Mouse (Mus musculus) lung, postnatal 14 days (tissue): Measurements from ENCODE around the gene Dnah6.

ENCODE experiments used
- DNase-seq: peaks from one replicate; pipeline ENCODE4 v3.0.0; 2021

Dnah6 gene

GRCm38 (mm10) chr6:73140836-73141235, 80.6 kb downstream of the Dnah6 start:
- DNase-seq: no peak

- DNase-seq: no peak
Measured at GRCm38 (mm10) chr6:73132784-73133183, 88.7 kb downstream of the Dnah6 start.

- no peak for DNase-seq
Measured at GRCm38 (mm10) chr6:73127594-73127993, 93.9 kb downstream of the Dnah6 start.

DNA sequence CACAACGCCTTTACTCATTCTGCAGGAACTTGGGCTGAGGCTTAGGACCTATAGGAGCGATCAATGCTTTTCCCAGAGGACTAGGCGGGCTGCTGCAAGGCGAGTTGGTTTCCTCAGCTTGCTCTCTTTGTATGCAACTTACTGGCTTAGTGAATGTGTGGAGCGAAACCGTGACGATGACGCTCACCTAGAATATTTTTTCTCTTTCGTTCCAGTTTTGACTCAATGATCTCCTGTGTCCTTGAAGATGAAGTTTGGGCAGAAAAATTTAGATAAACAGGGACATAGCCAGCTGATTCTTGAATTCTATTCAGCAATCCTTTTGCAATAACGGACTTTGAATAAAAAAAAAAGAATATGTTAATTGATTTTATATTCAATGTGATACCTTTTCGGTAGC, 101.1 kb downstream of the Dnah6 start:
- no peak for DNase-seq

DNA sequence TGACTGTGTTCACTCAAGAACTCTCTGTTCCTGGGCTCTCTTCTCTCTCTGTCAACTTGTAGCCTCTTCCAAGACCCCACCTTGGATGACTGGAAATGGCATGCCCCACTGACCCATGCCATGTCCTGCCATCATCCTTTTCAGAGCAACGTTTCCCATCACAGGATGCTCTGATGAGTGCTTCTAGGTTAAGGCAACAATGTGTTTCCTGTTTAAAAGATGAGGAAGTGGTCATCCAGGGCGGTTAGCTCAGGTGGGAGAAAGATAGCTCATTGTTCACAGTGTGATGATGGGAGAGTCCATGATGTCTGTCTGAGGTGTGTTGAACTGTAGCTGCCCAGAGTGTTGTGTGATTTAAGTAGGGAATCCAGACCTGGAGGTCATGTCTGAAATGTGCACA, 107.6 kb downstream of the Dnah6 start:
- no peak for DNase-seq

DNA sequence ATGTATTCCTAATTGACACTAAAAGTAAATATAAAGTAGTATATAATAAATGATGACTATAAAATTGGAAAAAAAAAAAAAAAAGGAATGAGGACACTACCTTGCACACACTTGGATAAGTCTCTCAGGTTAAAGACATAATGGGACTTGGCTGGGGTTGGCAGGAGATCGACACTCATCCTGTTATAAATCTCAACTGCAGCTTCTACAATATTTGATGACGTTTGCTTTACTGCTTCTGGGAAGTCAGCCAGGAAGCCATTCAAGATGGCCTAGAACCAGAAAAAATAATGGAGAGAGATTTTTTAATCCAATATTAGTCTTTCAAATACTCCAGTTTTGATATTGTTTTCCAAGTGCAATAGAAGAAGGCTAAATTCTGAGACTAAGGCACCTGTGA, 108.1 kb downstream of the Dnah6 start:
- DNase-seq: no peak

- no peak for DNase-seq
Measured at GRCm38 (mm10) chr6:73093133-73093532, 128.3 kb downstream of the Dnah6 start.

DNA sequence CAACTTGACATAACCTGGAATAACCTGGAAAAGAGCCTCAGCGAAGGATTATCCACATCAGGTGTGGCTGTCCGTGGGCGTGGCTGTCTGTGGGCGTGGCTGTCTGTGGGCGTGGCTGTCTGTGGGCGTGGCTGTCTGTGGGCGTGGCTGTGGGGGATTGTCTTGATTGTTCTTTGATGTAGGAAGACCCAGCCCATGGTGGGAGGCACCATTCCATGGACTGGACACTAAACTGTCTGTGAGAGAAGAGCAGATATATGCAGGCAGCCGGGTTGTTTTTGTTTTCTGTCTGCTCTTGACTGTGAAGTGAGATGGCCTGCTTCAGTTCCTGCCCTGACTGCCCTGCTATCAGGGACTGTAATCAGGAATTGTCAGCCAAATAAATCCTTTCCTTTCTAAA, 130.6 kb downstream of the Dnah6 start:
- DNase-seq: no peak

GRCm38 (mm10) chr6:73082571-73082970, 138.9 kb downstream of the Dnah6 start:
- no peak for DNase-seq

DNA sequence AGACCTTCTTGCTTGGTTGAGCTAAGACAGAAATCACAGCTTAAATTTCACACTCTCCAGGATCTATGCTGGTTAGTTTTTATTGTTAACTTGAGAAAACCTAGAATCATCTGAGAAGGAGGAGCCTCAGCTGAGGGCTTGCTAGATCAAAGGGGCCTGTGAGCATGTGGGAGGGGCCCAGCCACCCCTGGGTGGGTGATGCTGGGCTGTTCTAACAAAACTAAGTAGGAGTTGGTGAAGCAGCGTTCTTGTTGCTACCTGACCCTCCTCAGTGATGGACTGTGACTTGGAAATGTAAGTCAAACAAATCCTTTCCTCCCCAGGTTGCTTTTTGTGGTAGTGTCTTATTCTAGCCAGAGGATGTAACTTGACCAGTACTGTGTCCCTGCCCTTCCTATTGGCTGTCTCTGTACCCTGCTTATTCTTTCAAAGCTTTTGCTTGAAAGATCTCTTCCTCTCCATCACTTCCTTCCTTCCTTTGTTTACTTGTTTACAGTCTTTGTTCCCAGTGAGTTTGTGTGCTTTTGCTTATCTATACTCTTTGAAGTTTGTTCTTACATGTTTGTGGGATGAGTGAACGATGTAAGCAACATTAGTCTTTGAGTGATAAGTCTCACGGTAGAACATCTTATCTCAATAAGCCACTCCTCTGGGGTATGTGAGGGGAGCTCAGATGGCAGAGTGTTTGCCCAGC, 149.2 kb downstream of the Dnah6 start:
- DNase-seq: no peak

GRCm38 (mm10) chr6:73071214-73071613, 150.2 kb downstream of the Dnah6 start:
- DNase-seq: no peak

GRCm38 (mm10) chr6:73070663-73071062, 150.8 kb downstream of the Dnah6 start:
- DNase-seq: no peak

DNA sequence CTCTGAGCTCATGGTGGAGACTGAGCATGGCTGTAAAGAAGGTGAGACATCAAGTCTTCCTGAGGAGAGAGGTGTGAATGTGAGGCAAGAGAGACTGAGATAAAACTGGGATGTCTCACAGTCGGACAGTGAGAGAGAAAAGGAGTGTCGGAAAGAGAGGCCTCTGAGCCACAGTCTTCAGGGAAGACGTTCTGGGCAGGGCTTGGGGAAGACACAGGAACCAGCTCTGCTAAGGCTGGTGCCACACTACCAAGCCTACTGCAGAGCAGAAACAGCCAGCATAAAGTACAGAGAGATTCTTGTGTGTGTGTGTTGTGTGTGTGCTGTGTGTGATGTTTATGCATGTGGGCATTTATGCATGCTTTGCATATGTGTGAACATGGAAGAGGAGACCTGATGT, 156.9 kb downstream of the Dnah6 start:
- DNase-seq: no peak

- DNase-seq: no peak
Measured at GRCm38 (mm10) chr6:73059596-73060121, 161.8 kb downstream of the Dnah6 start.

GRCm38 (mm10) chr6:73059162-73059561, 162.3 kb downstream of the Dnah6 start:
- no peak for DNase-seq

DNA sequence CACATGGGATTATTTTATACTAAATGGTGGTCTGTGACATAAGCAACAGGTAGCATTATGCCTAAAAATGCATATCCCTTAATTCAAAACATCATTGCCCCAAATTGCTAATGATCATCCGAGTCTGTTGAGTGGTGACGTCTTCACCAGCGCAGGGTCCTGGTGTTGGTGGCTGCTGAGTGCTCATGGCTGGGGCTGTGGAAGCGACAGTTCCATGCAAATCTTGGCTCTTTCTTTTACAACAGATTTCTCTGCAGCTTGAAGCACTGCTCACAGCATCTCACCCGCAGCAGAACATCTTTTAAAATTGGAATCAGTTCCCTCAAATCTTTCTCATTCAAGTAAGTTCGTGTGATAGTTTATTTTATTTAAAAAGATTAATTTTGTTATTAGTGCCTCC, 166.1 kb downstream of the Dnah6 start:
- DNase-seq: no peak

- DNase-seq: no peak
Measured at GRCm38 (mm10) chr6:73054807-73055206, 166.6 kb downstream of the Dnah6 start.

GRCm38 (mm10) chr6:73053526-73053925, 167.9 kb downstream of the Dnah6 start:
- DNase-seq: no peak

DNA sequence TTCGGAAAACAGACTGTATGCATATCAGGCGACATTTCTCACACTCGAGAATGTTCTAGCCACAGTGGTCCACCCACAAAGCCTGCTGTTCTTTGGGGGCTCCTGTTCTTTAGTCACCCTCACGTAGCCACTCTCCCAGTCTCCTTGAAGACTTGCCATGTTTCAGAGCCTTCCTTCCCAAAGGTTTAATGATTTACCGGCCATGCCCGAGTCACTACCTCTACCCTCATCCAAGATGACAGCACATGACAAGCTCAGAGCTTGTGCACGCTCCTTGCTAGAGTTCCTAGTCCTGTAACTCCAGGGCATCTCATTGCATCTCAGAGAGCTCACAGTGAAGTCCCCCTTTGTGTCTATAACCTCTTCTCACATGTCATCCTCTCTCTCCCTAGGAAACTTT, 174.2 kb downstream of the Dnah6 start:
- DNase-seq: no peak

DNA sequence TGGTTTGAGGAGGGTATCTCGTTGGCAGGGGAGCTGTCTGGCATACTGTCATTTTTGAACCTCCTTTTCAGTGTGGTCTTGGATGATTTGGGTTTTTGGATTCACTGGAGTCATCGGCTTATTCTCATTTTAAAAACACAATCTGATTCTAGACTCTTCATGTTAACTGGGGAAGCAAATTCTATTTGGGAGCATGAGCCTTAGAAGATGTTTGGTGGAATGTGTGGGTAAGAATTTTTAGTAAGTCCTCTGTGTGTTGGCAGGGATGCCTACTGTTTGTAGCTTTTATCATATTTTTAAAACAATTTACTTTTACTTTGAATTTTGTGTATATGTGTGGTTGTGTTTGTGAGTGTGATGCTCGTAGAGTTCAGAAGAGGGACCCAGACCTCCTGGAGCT, 175.5 kb downstream of the Dnah6 start:
- DNase-seq: no peak

- no peak for DNase-seq
Measured at GRCm38 (mm10) chr6:73042278-73042677, 179.2 kb downstream of the Dnah6 start.

DNA sequence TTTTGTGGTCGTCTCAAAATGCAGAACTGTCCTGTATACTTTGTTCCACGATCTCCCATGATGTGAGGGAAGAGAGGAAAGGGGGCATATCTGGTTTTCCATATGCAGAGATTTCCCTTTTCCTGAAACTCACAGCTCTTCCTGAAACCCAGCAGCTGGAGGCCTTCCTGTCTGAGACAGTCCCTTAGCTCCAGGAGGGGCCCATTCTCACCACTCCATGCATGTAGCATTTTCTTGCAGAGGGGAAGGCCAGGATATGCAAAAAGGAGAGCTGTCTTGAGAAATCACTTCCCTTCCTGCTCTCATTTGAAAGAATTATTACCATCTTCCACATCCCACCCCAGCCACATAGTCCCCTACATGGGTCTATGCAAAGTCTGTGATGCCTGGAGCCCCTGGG, 183.2 kb downstream of the Dnah6 start:
- DNase-seq: no peak

DNA sequence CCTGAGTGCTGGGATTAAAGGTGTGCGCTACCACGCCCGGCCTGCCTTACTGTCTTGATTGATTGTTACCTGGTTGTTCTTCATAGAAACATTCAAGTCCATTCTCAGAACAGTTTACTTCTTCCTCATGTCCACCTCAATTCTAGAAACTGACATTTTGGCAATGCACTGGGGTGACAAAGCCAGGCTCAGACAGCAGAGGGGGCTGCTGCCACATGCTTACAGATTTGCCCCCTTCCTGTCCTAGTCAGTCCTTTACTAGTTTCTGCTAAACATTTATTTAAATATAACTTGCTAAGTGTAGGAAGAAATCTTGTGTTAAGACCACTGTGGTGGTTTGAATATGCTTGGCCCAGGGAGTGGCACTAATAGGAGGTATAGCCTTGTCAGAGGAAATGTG, 192.6 kb downstream of the Dnah6 start:
- DNase-seq: no peak

DNA sequence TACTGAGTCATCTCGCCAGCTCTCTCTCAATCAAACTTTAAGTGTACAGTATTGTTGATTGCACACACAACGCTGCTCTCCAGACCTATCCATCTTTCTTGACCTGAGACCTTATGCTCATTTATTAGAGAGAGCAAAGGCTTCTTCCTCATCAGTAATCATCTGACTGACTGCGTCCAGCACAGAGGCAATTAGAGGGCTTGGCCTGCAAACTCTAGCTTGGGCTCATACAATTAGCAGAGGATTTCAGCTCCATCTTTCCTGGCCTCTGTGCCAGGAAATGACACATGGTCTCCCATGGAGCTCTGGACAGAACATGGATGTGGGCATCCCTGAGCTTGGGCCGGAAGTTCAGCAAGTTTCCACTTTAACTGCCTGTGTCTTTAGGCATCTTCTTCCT, 193.6 kb downstream of the Dnah6 start:
- DNase-seq: no peak

DNA sequence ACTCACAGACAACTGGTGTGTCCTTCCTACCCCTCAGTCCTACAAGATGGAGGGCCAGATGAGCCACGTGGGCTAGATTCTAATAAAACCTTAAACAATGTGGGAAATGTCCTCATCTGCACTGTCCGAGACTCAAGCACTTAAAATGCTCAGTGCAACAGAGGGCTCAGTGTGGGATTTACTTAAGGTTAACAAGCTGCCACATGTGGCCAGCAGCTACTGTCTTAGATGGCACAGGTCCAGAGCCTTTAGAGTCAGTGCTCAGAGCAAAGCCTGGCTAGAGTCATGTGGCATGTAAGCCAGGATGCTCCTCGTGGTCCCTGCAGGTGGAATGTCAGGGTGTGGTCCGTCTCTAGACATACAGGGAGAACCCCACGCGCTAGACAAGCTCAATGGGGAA, 194.6 kb downstream of the Dnah6 start:
- no peak for DNase-seq
